Mouse (Mus musculus): ENCODE data around the gene Pcsk2. TPM values are rescaled to one million over a fixed set of nuclear protein-coding genes. Genes with fewer than 3 reads are reported as not detected.
A peak's percentile ranks its signal among the peaks of the same experiment; 100 is the strongest.

Pcsk2 gene
- total RNA-seq, 2 experiments from 2014 or later = 158 to 163 TPM

DNA sequence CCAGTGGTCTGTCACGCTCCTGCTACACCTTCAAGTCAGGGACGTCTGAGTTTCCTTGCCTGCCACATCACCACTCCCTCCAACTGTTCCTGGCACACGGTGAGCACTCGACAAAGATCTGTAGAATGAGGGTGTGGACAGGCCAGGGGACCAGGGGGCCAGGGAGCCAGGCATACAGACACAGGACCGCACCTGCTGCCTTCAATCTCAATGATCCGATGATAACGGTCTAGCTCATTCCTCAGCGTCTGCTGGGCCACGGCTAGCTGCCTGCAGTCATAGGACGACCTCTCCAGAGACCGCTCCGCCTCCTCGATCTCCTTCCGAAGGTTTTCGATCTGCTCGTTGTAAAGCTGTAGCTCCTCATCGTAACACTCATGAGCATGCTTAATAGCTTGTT lies 285.7 kb downstream of the Pcsk2 start:
- no peak for DNase-seq (ENCODE audit: extremely low spot score in 1 of 2, low spot score in 1 of 2)

DNA sequence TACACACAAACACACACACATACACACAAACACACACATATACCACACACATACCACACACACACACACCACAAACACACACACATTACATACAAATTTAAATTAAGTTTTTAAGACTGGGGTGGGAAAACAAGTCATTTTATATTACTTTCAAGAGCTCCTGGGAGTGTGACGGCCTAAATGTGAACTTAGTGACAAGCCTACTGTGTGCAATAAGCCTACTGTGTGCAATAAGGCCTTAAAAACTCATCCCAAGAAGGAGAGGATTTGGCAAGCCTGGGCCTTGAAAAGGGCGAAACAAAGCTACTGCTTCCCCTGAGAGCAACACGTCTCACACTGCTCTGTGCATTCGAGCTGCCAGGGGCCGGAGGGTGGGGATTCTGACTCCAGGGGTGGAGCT lies 286.8 kb downstream of the Pcsk2 start:
- no peak for DNase-seq (ENCODE audit: extremely low spot score in 1 of 2, low spot score in 1 of 2)

- no peak for DNase-seq (ENCODE audit: extremely low spot score in 1 of 2, low spot score in 1 of 2)
Observed at GRCm38 (mm10) chr2:143834082-143834481, 288.1 kb downstream of the Pcsk2 start.

- no peak for DNase-seq (ENCODE audit: extremely low spot score in 1 of 2, low spot score in 1 of 2)
Observed at GRCm38 (mm10) chr2:143835820-143836219, 289.9 kb downstream of the Pcsk2 start.

GRCm38 (mm10) chr2:143837291-143837701 lies 291.3 kb downstream of the Pcsk2 start:
- peak; percentile 50 to 70 for DNase-seq (ENCODE audit: extremely low spot score in 1 of 2, low spot score in 1 of 2)

DNA sequence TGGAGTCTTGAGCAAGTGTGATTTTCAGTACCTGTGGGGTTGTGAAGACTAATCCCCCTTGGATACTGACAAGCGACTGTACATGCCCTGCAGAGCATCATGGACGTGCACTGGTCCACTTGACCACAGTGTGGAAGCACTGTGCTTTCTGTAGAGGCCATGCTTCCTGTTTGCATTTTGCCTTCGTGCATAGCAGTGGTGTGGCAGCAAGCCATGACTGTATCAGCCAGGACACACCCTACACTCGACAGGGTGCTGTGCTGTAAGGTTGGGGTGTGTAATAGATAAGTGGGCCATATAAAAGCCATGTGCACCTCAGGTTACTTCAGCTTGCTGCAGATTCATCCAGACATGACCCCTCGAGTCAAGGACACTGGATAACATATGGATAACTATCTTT lies 292.7 kb downstream of the Pcsk2 start:
- no peak for DNase-seq (ENCODE audit: extremely low spot score in 1 of 2, low spot score in 1 of 2)

DNA sequence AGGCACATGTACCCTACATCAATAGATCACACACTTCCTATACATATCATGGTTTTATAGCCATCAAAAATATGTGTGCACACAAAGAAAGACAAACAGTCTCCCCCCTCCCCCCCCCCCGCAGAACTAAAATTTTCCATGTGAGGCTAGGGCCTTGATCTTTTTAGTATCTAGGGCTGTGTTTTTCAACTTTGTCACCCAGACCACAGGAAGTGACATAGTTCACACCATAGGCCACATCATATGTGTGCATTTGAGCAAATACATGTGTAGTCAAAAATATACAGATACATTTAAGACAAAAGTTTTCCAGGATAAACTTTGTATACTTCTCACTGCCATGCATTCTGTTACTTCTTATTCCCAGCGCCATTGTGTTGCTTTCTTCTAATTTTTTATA lies 293.5 kb downstream of the Pcsk2 start:
- DNase-seq (ENCODE audit: extremely low spot score in 1 of 2, low spot score in 1 of 2) = no peak

GRCm38 (mm10) chr2:143840895-143841294 lies 294.9 kb downstream of the Pcsk2 start:
- no peak for DNase-seq (ENCODE audit: extremely low spot score in 1 of 2, low spot score in 1 of 2)

GRCm38 (mm10) chr2:143841536-143841935 lies 295.6 kb downstream of the Pcsk2 start:
- no peak for DNase-seq (ENCODE audit: extremely low spot score in 1 of 2, low spot score in 1 of 2)

GRCm38 (mm10) chr2:143844779-143845178 lies 298.8 kb downstream of the Pcsk2 start:
- DNase-seq (ENCODE audit: extremely low spot score in 1 of 2, low spot score in 1 of 2) = no peak

DNA sequence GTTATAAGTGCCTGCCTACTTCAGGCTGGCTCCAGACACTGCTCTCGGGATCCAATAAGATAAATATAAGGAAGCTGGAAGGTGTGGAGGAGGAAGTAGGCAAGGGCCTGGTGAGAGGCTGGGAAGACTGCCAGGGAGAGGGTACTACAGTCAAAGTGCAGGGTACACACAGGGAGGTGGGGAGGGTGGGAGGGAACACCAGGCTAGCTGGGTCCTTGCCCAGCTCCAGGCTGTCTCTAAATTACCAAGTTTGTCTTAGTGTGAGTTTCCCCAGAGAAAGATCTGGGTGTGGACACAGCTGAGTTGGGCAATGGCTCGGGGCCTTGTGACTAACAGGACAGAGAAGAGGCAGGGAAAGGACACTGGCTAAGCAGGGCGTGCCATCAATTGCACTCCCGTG lies 300.8 kb downstream of the Pcsk2 start:
- no peak for DNase-seq (ENCODE audit: extremely low spot score in 1 of 2, low spot score in 1 of 2)

DNA sequence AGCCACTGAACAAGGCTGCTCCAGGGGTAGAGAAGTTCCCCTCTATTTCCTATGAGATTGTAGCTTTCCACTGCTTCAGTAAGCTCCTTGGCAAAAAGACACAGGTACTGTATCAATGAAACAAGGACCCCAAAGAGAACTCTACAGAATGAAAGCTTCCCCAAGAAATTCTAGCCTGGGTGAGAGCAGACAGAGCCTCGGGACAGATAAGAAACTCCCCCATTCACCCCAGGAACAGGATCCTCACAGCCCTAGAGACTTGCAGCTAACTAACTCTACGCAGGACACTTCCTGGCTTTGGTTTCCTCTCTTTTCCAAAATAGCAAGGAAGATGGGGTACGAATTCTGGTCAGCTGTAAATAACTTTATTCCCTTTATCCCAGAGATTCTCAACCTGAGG lies 301.3 kb downstream of the Pcsk2 start:
- no peak for DNase-seq (ENCODE audit: extremely low spot score in 1 of 2, low spot score in 1 of 2)

- DNase-seq (ENCODE audit: extremely low spot score in 1 of 2, low spot score in 1 of 2) = peak in 1 of 2 experiments; percentile 12
Observed at GRCm38 (mm10) chr2:143851354-143852221, 305.6 kb downstream of the Pcsk2 start.

- no peak for DNase-seq (ENCODE audit: extremely low spot score in 1 of 2, low spot score in 1 of 2)
Observed at GRCm38 (mm10) chr2:143852295-143853275, 306.6 kb downstream of the Pcsk2 start.

- no peak for DNase-seq (ENCODE audit: extremely low spot score in 1 of 2, low spot score in 1 of 2)
Observed at GRCm38 (mm10) chr2:143853447-143853846, 307.5 kb downstream of the Pcsk2 start.

DNA sequence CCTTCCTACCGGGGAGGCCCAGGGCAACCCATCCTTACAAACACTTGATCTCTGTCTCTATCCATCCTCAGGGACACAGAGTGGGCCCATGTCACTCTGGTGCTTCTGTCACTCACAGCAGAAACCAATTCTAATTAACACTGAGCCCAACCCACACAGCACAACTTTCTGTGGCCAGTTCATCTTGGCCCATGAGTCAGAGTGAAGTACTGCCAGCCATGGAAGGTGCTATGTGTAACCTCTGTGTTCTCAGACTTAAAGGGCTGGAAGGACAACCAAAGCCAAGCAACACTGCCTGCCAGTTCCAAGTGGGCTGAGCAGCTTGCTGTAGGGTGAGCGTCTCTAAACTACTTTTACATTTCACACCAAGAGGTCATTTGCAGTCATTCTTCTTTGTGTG lies 313.2 kb downstream of the Pcsk2 start:
- DNase-seq (ENCODE audit: extremely low spot score in 1 of 2, low spot score in 1 of 2) = no peak

DNA sequence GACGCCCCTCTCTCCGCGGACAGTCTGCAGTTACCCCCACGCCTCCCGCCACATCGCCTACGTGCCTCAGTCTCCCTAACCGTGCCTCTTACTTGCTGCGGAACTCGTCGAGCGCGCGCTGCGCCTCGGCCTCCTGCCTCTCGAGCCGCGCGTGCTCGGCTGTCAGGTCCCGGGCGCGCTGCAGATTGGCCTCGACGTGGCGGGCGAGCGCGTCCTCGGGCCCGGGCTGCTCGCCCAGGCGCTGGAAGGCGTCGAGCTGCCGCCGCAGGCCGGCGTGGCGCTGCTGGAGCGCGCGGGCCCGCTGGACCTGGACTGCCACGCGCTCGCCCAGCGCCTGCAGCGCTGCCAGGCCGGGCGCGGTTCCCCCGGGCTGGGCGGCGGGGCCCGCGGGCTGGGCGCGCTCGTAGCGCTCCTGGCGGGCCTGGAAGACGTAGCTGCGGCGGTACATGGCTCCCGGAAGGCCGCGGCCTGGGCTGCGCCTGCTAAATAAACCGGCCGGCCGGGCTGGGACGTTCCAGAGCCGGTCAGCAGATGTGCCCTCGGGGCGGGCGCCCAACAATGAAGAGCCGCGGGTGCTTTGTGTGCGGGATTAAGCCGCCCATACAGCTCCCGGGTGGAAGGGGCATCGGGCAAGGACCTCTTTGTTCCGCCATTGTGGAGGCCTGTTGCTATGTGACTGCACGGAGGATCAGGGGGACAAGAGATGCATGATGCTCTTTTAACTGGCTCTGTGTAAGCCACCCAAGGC lies 316.7 kb downstream of the Pcsk2 start, which contains the start of gene Bfsp1:
Gene Bfsp1 (minus strand): TSS at position 690 of the 748 bp plus-strand sequence.
- no peak for DNase-seq (ENCODE audit: extremely low spot score in 1 of 2, low spot score in 1 of 2)

DNA sequence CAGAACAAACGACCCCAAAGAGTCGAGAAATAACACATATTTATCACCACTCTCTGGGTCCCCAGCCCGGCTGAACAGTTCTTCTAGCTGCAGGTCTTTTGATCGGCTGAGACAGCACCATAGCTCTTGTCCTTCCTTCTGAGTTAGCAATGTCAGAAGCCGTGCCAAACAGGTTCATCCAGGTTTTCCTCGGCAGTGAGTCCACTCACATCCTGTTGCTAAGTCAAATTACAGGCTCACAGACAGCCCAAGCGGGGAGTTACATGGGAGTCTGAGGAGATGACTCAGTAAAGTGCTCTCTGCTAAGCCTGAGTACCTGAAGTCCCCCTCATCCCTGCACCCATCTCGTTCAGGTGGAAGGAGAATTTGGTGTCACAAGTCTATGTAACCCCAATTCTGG lies 318.6 kb downstream of the Pcsk2 start:
- no peak for DNase-seq (ENCODE audit: extremely low spot score in 1 of 2, low spot score in 1 of 2)

All from layer of hippocampus, postnatal 25 days (tissue).